Mouse (Mus musculus) urinary bladder, postnatal 10 days (tissue): ENCODE results near the gene Ric8a.

ENCODE experiments used
- DNase-seq: peaks from one replicate; pipeline ENCODE4 v3.0.0; 2022; ENCODE audit warnings: low spot score

The Ric8a gene

DNA sequence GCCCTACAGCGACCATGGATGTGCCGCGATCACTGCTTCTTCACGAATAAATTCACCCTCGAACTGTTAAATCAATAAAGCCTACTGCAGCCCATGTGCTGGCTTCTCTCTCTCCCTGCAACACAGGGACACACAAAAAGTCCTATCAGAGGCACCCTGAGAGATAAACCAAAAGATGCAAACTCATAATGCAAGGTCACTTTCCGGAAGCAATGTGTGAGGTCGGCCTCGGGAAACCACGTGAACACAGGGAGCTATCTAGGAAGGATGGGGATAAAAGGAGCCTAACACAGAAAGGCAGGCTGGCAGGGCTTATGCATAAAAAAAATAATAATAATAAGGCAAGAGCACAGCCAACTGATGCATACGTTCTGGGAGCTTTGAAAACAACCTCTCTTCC is 10.1 kb upstream of the Ric8a start:
- no peak for DNase-seq

DNA sequence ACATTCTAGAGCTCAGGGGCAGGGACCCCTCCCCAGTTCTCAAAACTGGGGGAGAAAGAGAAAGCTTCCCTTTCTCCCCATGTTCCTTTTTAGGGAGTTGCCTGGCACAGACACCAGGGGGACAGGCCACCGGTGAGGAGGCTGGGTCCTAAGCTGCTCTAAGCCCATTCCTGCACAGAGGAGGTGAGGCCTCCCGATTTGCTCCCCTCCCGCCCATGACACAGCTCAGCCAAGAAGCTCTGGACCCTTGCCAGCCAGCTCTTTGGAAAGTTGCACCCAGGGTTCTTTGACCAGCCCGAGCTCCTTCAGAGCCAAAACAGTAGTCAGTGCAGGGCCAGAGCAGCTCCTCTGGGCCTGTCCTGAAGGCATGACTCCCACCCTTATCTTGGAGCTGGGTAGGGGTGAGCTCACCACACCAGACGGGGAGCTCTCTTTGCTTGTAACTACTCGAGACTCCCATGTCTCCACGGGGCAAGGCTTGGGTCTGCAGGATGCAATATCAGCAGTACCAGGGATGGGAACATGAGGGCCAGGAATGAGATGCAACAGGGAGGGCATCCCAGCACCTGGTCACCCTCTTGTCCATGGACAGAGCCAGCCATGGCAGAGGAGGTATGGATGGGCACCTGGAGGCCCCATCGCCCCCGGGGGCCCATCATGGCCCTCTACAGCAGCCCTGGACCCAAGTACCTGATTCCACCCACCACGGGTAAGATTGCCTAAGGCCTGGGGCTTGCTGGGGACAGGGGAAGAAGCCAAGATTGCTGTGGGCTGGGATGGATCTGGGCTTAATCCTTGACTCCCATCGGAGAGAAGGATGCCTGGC is 8.8 kb upstream of the Ric8a start, which contains the start of gene Odf3:
Gene Odf3, plus strand, starts transcription at position 51 of the 826 bp plus-strand sequence.
- DNase-seq = no peak

GRCm38 (mm10) chr7:140848591-140848990 is 8.2 kb upstream of the Ric8a start:
- no peak for DNase-seq

- no peak for DNase-seq
Observed at GRCm38 (mm10) chr7:140851916-140852315, 4.8 kb upstream of the Ric8a start.

DNA sequence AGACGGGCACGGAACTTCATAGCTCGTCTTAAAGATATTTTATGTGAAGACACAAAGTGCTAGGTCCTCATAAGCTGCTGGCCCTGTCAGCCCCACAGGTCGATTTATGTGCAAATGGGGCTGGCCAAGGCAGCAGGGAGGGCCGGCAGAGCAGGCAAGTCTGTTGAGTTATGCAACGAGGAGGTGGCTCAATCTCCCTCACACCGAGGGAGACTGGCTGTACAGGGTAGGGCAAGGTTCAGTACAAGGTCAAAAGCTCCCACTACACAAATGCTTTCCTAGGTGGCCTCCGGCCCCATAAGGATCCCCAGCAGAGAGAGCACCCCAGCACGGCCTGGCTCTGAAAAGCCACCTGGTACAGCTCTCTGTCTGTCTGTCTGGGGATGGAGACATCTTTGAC is 3.4 kb upstream of the Ric8a start:
- DNase-seq = no peak

GRCm38 (mm10) chr7:140854483-140854882 is 2.3 kb upstream of the Ric8a start:
- DNase-seq = no peak

- no peak for DNase-seq
Observed at GRCm38 (mm10) chr7:140855181-140855580, 1.6 kb upstream of the Ric8a start.

- DNase-seq = peak; percentile 48
Observed at GRCm38 (mm10) chr7:140855860-140856784, 635 bp upstream of the Ric8a start, which contains the start of gene Gm45785. Gene Gm45785 (minus strand): TSS chr7:140856331.

GRCm38 (mm10) chr7:140857550-140858505 is 1.1 kb downstream of the Ric8a start, which contains the start of gene Bet1l:
Gene Bet1l (minus strand): TSS chr7:140857577.
- DNase-seq = no peak

DNA sequence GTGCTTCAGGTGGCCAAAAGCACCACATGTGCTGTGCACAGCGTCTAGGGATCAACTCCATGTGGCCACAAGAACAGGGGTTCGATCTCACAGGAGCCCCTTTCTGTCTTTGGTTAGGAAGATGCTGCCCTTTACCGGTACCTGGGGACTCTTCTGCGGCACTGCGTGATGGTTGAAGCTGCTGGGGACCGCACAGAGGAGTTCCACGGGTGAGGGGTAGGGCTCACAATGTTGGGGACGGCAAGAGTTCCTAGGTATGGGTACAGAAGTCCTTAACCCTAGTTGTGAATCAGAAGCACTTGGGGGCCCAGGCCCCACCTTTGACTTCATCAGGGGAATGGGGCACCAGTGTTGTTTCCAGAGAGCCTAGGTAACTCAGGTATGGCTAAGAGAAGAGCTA is 2.0 kb downstream of the Ric8a start:
- DNase-seq = no peak

DNA sequence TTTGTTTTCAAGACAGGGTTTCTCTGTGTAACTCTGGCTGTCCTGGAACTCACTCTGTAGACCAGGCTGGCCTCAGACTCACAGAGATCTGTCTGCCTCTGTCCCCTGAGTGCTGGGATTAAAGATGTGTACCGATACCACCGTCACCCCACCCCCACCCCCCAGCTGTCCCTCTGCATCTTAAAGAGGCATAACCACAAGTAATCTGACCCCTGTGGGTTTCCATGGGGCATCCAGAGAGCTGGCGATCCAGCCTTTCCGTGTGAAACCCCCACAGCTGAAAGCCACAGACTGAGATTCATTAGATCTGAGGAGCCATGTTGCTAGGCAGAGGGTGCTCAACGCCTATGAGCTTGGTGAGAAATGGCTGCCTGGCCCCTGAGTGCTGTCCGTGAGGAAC is 3.2 kb downstream of the Ric8a start:
- no peak for DNase-seq

- no peak for DNase-seq
Observed at GRCm38 (mm10) chr7:140860728-140861127, 4.0 kb downstream of the Ric8a start.

DNA sequence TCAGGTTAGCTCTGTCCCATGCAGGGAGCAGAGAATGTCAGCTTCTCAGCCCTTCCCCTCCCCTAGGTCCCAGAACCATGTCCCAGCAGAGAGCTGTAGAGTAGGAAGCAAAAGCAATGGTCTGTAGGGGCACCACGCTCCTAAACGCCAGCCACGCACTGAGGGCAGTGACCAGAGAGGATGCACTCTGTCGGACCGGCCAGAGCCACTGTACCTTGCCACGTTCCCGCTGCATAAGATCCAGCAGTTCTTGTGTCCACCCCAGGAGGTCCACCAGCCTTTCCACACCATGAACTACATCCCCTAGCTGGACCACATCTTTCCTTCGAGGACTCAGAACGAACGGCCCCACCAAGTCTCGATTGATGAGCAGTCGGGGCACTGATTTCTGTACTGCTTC is 8.0 kb downstream of the Ric8a start:
- no peak for DNase-seq

DNA sequence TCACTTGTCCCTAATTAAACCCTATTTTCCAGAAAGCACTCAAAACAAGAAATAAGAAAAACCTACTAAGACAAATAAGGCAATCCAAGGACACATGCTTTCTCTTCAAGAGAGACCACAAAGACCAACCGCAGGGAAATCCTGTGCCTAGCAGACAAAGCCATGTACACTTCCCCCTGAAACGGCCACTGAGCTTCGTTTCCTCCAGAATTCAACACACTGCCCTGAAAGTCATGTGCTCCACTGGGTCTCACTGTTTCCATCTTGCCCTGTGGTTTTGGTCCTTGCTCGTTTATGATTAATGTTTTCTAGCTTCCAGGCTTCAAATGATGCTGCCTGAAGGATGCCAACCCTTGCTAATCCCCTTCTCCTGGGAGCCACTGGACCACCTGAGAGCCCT is 17.5 kb downstream of the Ric8a start:
- DNase-seq = no peak

- DNase-seq = no peak
Observed at GRCm38 (mm10) chr7:140877364-140877763, 20.6 kb downstream of the Ric8a start.

DNA sequence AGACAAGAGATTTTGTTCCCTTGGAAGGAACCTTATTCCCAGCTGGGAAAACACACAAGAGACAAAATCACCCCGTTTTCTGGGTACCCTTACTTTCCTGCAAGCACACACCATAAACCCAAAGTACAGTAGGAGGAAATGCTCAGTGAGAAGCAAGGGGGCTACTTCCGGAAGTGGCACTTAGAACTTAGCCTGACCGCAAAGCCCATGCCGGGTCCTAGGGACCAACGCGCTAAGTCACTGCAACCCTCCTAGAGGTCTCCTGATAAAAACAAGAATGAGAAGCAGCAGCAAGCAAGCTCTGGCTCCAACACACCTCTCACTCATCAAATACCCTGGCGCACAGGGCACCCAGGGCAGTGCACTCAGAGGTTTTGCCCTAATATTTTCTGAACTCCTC is 22.6 kb downstream of the Ric8a start:
- no peak for DNase-seq

- no peak for DNase-seq
Observed at GRCm38 (mm10) chr7:140880419-140880818, 23.7 kb downstream of the Ric8a start.

GRCm38 (mm10) chr7:140880865-140881515 is 24.2 kb downstream of the Ric8a start:
- no peak for DNase-seq

- peak; percentile 74 for DNase-seq
Observed at GRCm38 (mm10) chr7:140881696-140882468, 25.1 kb downstream of the Ric8a start, which contains the start of the genes Psmd13 and Sirt3. Gene Psmd13 (plus strand): TSS chr7:140881968. Gene Sirt3 (minus strand): TSS chr7:140882309.

DNA sequence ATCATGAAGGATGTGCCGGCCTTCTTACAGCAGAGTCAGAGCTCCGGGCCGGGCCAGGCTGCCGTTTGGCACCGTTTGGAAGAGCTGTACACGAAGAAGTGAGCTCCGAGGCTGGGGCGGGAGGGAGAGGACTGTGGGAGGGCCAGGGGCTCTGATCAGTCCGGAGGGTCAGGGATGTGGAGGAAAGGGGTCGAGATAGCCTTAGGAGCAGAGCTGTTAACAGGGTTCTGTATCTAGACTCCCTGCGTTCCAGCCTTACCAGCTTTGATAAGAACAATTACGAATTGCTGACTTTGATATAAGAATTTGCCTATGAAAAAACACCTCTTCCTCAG is 25.7 kb downstream of the Ric8a start:
- no peak for DNase-seq
